Mouse (Mus musculus) hindbrain, embryonic 14.5 days (tissue): ENCODE results near the gene Tmem131l. TPM values are rescaled to one million over a fixed set of nuclear protein-coding genes. Genes with fewer than 3 reads are reported as not detected.

Experiments used
- ATAC-seq: fragments of 200-750 bp; cut with Nextera tagmentation; 2 replicates; pipeline ENCODE4 v1.8.0; 2017; ENCODE audit warnings: moderate number of reproducible peaks, mild to moderate bottlenecking, moderate TSS enrichment, moderate library complexity; ENCODE audit not compliant: low FRiP score
- DNase-seq: peaks from one replicate; pipeline ENCODE4 v3.0.0-alpha.2; 2015; ENCODE audit warnings: low spot score
- H3K27ac ChIP-seq: fragments of 300-500 bp; sonication (generic); 2 replicates; pipeline ENCODE4 v1.5.1; 2014; ENCODE audit warnings: mild to moderate bottlenecking, moderate library complexity
- H3K27me3 ChIP-seq: fragments of 300-500 bp; sonication (generic); 2 replicates; pipeline ENCODE4 v1.6.1; 2014; ENCODE audit warnings: mild to moderate bottlenecking, low read length, mixed read lengths; ENCODE audit not compliant: control insufficient read depth, insufficient read depth
- H3K36me3 ChIP-seq: fragments of 300-500 bp; sonication (generic); replicated peaks from 2 replicates; pipeline ENCODE4 v1.6.1; 2014; ENCODE audit not compliant: control insufficient read depth, insufficient read depth
- H3K4me1 ChIP-seq: fragments of 300-500 bp; sonication (generic); replicated peaks from 2 replicates; pipeline ENCODE4 v1.6.1; 2014; ENCODE audit warnings: antibody characterized with exemption, low read length, mixed read lengths; ENCODE audit not compliant: control insufficient read depth, insufficient read depth
- H3K4me2 ChIP-seq: fragments of 300-500 bp; sonication (generic); replicated peaks from 2 replicates; pipeline ENCODE4 v1.6.1; 2014; ENCODE audit warnings: mild to moderate bottlenecking, moderate library complexity
- H3K4me3 ChIP-seq: fragments of 300-500 bp; sonication (generic); replicated peaks from 2 replicates; pipeline ENCODE4 v1.5.1; 2014; ENCODE audit warnings: mild to moderate bottlenecking, low read length
- H3K9ac ChIP-seq: fragments of 300-500 bp; sonication (generic); 2 replicates; pipeline ENCODE4 v1.6.1; 2014
- H3K9me3 ChIP-seq: fragments of 300-500 bp; sonication (generic); 2 replicates; pipeline ENCODE4 v1.6.1; 2016; ENCODE audit warnings: low read length; ENCODE audit not compliant: control insufficient read depth
- WGBS: fragments of 180-500 bp; shearing (Covaris S2); extraction: QIAGEN DNeasy Blood & Tissue Kit; methylation state at CpG from one replicate; pipeline ENCODE4 v1.1.7; 2014; 5-methylcytosine and 5-hydroxymethylcytosine counted together
- polyA plus RNA-seq: library from polyadenylated mRNA; unstranded; fragments of >200 nt; fragmentation: Nextera tagmentation; extraction: Ambion mirVana; gene quantifications from 2 replicates; pipeline ENCODE4 v1.2.1, GENCODE M21; 2014

Tmem131l gene
- 51.2 and 57.5 TPM in 2 replicates for polyA plus RNA-seq

- no peaks in the 10 kb centered on the region; the same call in 1 of the 2 replicates for H3K36me3 ChIP-seq
- ATAC-seq: peak; percentile 93
- peak within 1 kb of the TSS; percentile 98 for H3K9ac ChIP-seq
- H3K4me1 ChIP-seq: peaks cover 42% of the 10 kb centered on the region
- H3K27ac ChIP-seq: peak within 1 kb of the TSS; percentile 96
- H3K4me2 ChIP-seq: peak within 1 kb of the TSS; percentile 99
- no peaks in the 10 kb centered on the region for H3K27me3 ChIP-seq
- WGBS: 0% methylated on average over 90 of the region's 100 CpGs
- H3K9me3 ChIP-seq: no peaks in the 10 kb centered on the region
- H3K4me3 ChIP-seq: peak within 1 kb of the TSS; percentile 93
- DNase-seq: peak; percentile 86
Measured at GRCm38 (mm10) chr3:84039646-84040475, at the start of gene Tmem131l. TSS of gene Tmem131l (minus strand) at chr3:84040175.

GRCm38 (mm10) chr3:84086921-84087320 is 46.9 kb upstream of the Tmem131l start:
- Histone ChIP-seq H3K27ac (no peak overlapping the region), H3K9ac (no peak overlapping the region), H3K27me3 (no peaks in the 10 kb centered on the region), H3K4me2 (no peak overlapping the region), H3K9me3 (peaks cover 4% of the 10 kb centered on the region; the same call in 1 of the 2 replicates), H3K4me3 (no peak overlapping the region), H3K36me3 (no peaks in the 10 kb centered on the region), H3K4me1 (no peaks in the 10 kb centered on the region)
- DNase-seq (no peak), ATAC-seq (no peak)
- WGBS: 74% methylated on average over 2 of the region's 2 CpGs

GRCm38 (mm10) chr3:84086337-84086736 is 46.4 kb upstream of the Tmem131l start:
- H3K9me3 ChIP-seq: peaks cover 6% of the 10 kb centered on the region; the same call in 1 of the 2 replicates
- no peak overlapping the region for H3K4me3 ChIP-seq
- no peak overlapping the region for H3K4me2 ChIP-seq
- no peak for DNase-seq
- H3K27me3 ChIP-seq: no peaks in the 10 kb centered on the region
- ATAC-seq: no peak
- H3K36me3 ChIP-seq: no peaks in the 10 kb centered on the region
- H3K27ac ChIP-seq: no peak overlapping the region
- no peak overlapping the region for H3K9ac ChIP-seq
- 93% methylated on average over 7 of the region's 7 CpGs for WGBS
- H3K4me1 ChIP-seq: no peaks in the 10 kb centered on the region

- 63% methylated on average over 9 of the region's 9 CpGs for WGBS
- H3K27ac ChIP-seq: no peak overlapping the region
Measured at GRCm38 (mm10) chr3:84085429-84085828, 45.5 kb upstream of the Tmem131l start.

GRCm38 (mm10) chr3:84081208-84081722 is 41.3 kb upstream of the Tmem131l start:
- Histone ChIP-seq H3K9me3 (peaks cover 6% of the 10 kb centered on the region; the same call in 1 of the 2 replicates), H3K4me1 (no peaks in the 10 kb centered on the region), H3K4me3 (no peak overlapping the region), H3K27me3 (no peaks in the 10 kb centered on the region), H3K36me3 (no peaks in the 10 kb centered on the region), H3K4me2 (no peak overlapping the region), H3K27ac (no peak overlapping the region), H3K9ac (no peak overlapping the region)
- no peak for DNase-seq
- 94% methylated on average over 4 of the region's 4 CpGs for WGBS
- no peak for ATAC-seq

More at GRCm38 (mm10) chr3:84085429-84085828, 45.5 kb upstream of the Tmem131l start:
- Histone ChIP-seq H3K36me3 (no peaks in the 10 kb centered on the region), H3K9me3 (peaks cover 6% of the 10 kb centered on the region; the same call in 1 of the 2 replicates), H3K4me3 (no peak overlapping the region), H3K27me3 (no peaks in the 10 kb centered on the region), H3K4me2 (no peak overlapping the region), H3K9ac (no peak overlapping the region), H3K4me1 (no peaks in the 10 kb centered on the region)
- DNase-seq: no peak
- no peak for ATAC-seq

GRCm38 (mm10) chr3:84080074-84080473 is 40.1 kb upstream of the Tmem131l start:
- Histone ChIP-seq H3K27me3 (no peaks in the 10 kb centered on the region), H3K36me3 (no peaks in the 10 kb centered on the region), H3K9me3 (peaks cover 6% of the 10 kb centered on the region; the same call in 1 of the 2 replicates), H3K27ac (no peak overlapping the region), H3K4me2 (no peak overlapping the region), H3K4me1 (no peaks in the 10 kb centered on the region), H3K9ac (no peak overlapping the region), H3K4me3 (no peak overlapping the region)
- 55% methylated on average over 7 of the region's 7 CpGs for WGBS
- DNase-seq (no peak), ATAC-seq (no peak)

GRCm38 (mm10) chr3:84077505-84077904 is 37.5 kb upstream of the Tmem131l start:
- Histone ChIP-seq H3K9me3 (peaks cover 6% of the 10 kb centered on the region; the same call in 1 of the 2 replicates), H3K9ac (no peak overlapping the region), H3K27ac (no peak overlapping the region), H3K4me2 (no peak overlapping the region), H3K36me3 (no peaks in the 10 kb centered on the region), H3K4me1 (no peaks in the 10 kb centered on the region), H3K4me3 (no peak overlapping the region), H3K27me3 (no peaks in the 10 kb centered on the region)
- 90% methylated on average over 4 of the region's 4 CpGs for WGBS
- ATAC-seq (no peak), DNase-seq (no peak)

- H3K9me3 ChIP-seq: peaks cover under 1% of the 10 kb centered on the region; the same call in 1 of the 2 replicates
- no peak overlapping the region for H3K9ac ChIP-seq
- ATAC-seq: no peak
- H3K4me2 ChIP-seq: no peak overlapping the region
- no peaks in the 10 kb centered on the region for H3K27me3 ChIP-seq
- no peaks in the 10 kb centered on the region for H3K36me3 ChIP-seq
- DNase-seq: peak; percentile 16
- no peak overlapping the region for H3K27ac ChIP-seq
- H3K4me3 ChIP-seq: no peak overlapping the region
- 72% methylated on average over 13 of the region's 13 CpGs for WGBS
- no peaks in the 10 kb centered on the region for H3K4me1 ChIP-seq
Measured at GRCm38 (mm10) chr3:84076543-84077332, 36.8 kb upstream of the Tmem131l start.

GRCm38 (mm10) chr3:84075516-84075915 is 35.5 kb upstream of the Tmem131l start:
- H3K36me3 ChIP-seq: no peaks in the 10 kb centered on the region
- ATAC-seq (no peak), DNase-seq (peak; percentile 11)
- WGBS: 81% methylated on average over 4 of the region's 4 CpGs
- no peaks in the 10 kb centered on the region for H3K27me3 ChIP-seq
- no peak overlapping the region for H3K9ac ChIP-seq
- no peak overlapping the region for H3K27ac ChIP-seq
- no peaks in the 10 kb centered on the region for H3K4me1 ChIP-seq
- no peak overlapping the region for H3K4me2 ChIP-seq
- no peak overlapping the region for H3K4me3 ChIP-seq
- H3K9me3 ChIP-seq: no peaks in the 10 kb centered on the region
